8 mouse cellular contexts compared by ENCODE assay signal in the genomic region with DNA sequence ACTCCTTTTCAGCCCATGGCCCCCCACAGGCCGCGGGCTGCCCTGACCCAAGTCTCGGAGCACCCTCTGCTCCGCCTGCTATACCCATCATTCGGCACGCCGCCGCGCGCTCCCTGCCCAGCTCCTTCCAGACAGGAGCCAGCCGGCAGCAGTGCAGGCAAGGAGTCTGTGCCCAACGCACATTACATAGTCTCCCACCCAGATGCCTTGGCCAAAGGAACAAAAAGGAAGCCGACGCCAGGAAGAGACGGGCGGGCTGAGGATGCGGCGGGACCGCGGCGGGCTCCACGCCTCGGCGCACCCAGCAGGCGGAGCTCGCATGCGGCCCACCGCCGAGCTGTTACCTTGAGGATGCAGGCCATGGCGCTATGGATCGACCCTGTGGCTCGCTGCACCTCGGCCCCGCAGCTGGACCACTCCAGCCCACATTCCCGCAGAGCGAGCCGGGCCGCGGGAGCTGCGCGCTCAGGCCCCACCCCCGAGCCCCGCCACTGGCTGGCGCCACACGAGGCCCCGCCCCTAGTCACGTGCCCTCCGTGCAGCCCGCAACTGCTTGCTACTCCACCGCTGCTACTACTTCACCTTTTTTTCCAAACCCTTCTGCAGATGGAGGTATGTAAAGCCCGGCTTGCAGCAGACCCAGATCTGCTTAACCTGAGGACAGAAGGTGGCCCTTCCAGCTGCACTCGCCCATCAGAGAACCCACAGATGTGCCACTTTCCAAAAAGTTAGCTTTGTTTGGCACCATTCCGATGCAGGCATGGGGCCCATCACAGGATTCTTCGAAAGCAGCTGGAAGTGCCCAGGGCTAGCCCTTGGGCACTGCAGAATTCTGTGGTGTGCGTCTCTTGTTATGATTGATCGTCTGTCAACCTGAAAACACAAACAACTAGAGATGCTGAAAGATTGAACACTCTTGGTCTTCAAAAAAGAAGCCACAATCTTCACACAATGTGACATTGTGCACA. TPM values are rescaled to one million over a fixed set of nuclear protein-coding genes. Genes with fewer than 3 reads are reported as not detected.
A peak's percentile ranks its signal among the peaks of the same experiment; 100 is the strongest.
DNase-seq lines count a peak whose midpoint lies in the region; ATAC-seq and TF ChIP-seq lines count a peak whose summit lies in the region.

Gene St6galnac3 (minus strand): TSS at position 474 of the 968 bp plus-strand sequence.

- no peaks in the 10 kb centered on the region for H3K9me3 ChIP-seq in intestine, postnatal 0 days (ENCODE audit: control insufficient read depth)
- H3K9me3 ChIP-seq in midbrain, embryonic 11.5 days (ENCODE audit: control insufficient read depth, low read length) = no peaks in the 10 kb centered on the region

- peaks cover 6% of the 10 kb centered on the region for H3K27me3 ChIP-seq in intestine, postnatal 0 days (replicated peaks; ENCODE audit: control insufficient read depth, insufficient read depth, low read length)
- H3K27me3 ChIP-seq in midbrain, embryonic 11.5 days (ENCODE audit: control insufficient read depth, insufficient read depth, low read length) = 0 out of 2 replicates have a peak, but pooled peaks cover 2% of the 10 kb centered on the region

- no peaks in the 10 kb centered on the region for H3K4me1 ChIP-seq in intestine, postnatal 0 days (replicated peaks; ENCODE audit: control insufficient read depth, insufficient read depth, low read length)
- peaks cover 7% of the 10 kb centered on the region for H3K4me1 ChIP-seq in midbrain, embryonic 11.5 days (ENCODE audit: control insufficient read depth, insufficient read depth, low read length)

- peak; percentile 83 for ATAC-seq in granulocyte monocyte progenitor cell, adult 5-6 weeks (replicated peaks; ENCODE audit: poor library complexity, severe bottlenecking)
- peak; percentile 93 for ATAC-seq in intestine, postnatal 0 days
- ATAC-seq in midbrain, embryonic 11.5 days (ENCODE audit: low FRiP score) = peak; percentile 99

- H3K27ac ChIP-seq in intestine, postnatal 0 days (ENCODE audit: low read depth, low read length) = no peak within 1 kb of the TSS; the same call in 1 of the 2 replicates
- peak within 1 kb of the TSS; percentile 50; the same call in 1 of the 2 replicates for H3K27ac ChIP-seq in midbrain, embryonic 11.5 days (ENCODE audit: low read depth, low read length)

- H3K36me3 ChIP-seq in intestine, postnatal 0 days (ENCODE audit: control insufficient read depth, insufficient read depth) = no peaks in the 10 kb centered on the region
- H3K36me3 ChIP-seq in midbrain, embryonic 11.5 days (ENCODE audit: control insufficient read depth, insufficient read depth, low read length) = no peaks in the 10 kb centered on the region

- peak; percentile 56 for TF ChIP-seq CTCF in intestine, postnatal 0 days (IDR thresholded peaks at IDR 0.05; ENCODE audit: low read depth)

- intact Hi-C loops in left cerebral cortex, postnatal 4 days (cut with DNase I) = no loop called here

- DNase-seq in adrenal gland, postnatal 25 days = peak; percentile 88
- peak; percentile 91 for DNase-seq in embryo, embryonic 9.5 days (ENCODE audit: extremely low spot score)
- peak; percentile 84 for DNase-seq in left cerebral cortex, postnatal 4 days
- DNase-seq in midbrain, embryonic 11.5 days (ENCODE audit: low spot score, missing footprints) = peak; percentile 97
- DNase-seq in skeletal muscle tissue, adult 2 months (ENCODE audit: low read depth, low spot score) = peak; percentile 5
- no peak for DNase-seq in adipocyte (ENCODE audit: low spot score)

- H3K4me3 ChIP-seq in intestine, postnatal 0 days (ENCODE audit: low read depth, low read length) = peak within 1 kb of the TSS; percentile 64
- peak within 1 kb of the TSS; percentile 65 for H3K4me3 ChIP-seq in midbrain, embryonic 11.5 days (ENCODE audit: low read depth, low read length)

- H3K9ac ChIP-seq in intestine, postnatal 0 days (ENCODE audit: low read depth, low read length) = peak within 1 kb of the TSS; percentile 35; the same call in 1 of the 2 replicates
- H3K9ac ChIP-seq in midbrain, embryonic 11.5 days (ENCODE audit: low read length) = peak within 1 kb of the TSS; percentile 88

- peak within 1 kb of the TSS; percentile 92 for H3K4me2 ChIP-seq in intestine, postnatal 0 days (replicated peaks; ENCODE audit: low read depth)
- peak within 1 kb of the TSS; percentile 96 for H3K4me2 ChIP-seq in midbrain, embryonic 11.5 days

- WGBS in intestine, postnatal 0 days = 2% methylated on average over 52 of the region's 56 CpGs
- 2% methylated on average over 54 of the region's 56 CpGs for WGBS in midbrain, embryonic 11.5 days

RNA-seq across cellular contexts. Expression of gene St6galnac3, which starts in this region (rescaled TPM):
- 6.5 and 10.4 TPM in 2 replicates for total RNA-seq in adrenal gland, postnatal 25 days (2021)
- total RNA-seq in granulocyte monocyte progenitor cell, adult 5-6 weeks (2014; fragmentation: Nextera tagmentation) = 2.6 and 4.2 TPM in 2 replicates
- 0.31 and 0.90 TPM in 2 replicates for total RNA-seq in granulocyte monocyte progenitor cell, adult 5-6 weeks (2017)
- 7.9 and 8.5 TPM in 2 replicates for polyA plus RNA-seq in intestine, postnatal 0 days (2015; fragmentation: Nextera tagmentation; extraction: Ambion mirVana)
- total RNA-seq in left cerebral cortex, postnatal 4 days (2021) = 10 to 100 TPM; 20.4 to 21.2 TPM
- polyA plus RNA-seq in midbrain, embryonic 11.5 days (2014; fragmentation: Nextera tagmentation; extraction: Ambion mirVana) = 33.1 and 35.7 TPM in 2 replicates
